Mouse (Mus musculus): ENCODE measurements around the gene Sult2b1.

Gene Sult2b1

DNA sequence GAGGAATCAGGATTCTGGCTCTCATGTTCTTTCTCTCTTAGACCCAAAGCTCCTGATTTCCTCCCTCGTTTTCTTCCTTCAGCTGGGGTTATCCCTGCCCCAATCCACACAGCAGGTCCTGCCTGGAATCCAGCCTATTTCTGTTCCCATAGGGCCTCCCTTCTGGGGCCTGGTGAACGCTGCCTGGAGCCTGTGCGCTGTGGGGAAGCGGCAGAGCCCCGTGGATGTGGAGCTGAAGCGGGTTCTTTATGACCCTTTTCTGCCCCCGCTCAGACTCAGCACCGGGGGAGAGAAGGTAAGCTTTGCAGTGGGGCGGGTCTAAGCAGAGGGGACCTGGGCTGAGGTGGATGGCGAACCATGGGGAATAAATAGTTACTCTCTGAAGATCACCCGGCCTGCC is 83.4 kb downstream of the Sult2b1 start:
- CTCF ChIA-PET, result interaction anchor here (1.2 kb wide), 1 partner anchor 19 kb away, joined by 3 read pairs; no protein-coding TSS in a partner anchor

DNA sequence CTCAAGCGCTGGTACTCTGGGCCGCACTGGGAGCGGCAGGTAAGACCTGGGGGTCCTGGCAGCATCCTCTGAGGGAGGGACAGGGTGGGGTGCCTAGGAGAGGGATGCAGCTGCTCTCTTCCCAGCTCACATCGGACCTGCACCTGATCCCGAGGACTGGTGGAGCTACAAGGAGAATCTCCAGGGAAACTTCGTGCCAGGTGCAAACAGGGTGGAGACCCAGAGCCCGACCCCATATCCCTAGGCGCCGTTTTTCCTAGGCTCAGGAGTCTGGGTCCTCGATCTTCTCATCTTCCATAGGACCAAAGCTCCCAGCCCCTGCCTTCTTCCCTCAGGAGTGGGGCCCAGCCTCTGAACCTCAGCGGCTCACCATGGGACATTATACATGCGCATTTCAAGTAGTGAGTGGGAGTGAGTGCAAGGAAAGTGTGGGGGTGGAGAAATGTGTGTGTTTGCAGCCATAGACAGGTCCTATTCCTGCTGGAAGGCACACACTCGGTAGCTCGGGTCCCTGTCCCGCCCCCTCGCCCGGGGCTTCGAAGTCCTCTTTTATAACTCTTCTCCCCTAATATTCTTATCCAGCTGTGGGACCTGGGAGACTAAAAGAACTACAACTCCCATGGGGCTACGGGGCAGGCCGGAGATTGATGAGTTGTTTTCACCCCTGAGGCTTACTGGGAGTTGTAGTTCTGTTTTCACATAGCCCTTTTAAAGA is 84.0 kb downstream of the Sult2b1 start:
- CTCF ChIA-PET, result interaction anchor here (0.8 to 1.2 kb wide), 2 partner anchors 18 to 251 kb away, joined by 3 read pairs; no protein-coding TSS in a partner anchor

DNA sequence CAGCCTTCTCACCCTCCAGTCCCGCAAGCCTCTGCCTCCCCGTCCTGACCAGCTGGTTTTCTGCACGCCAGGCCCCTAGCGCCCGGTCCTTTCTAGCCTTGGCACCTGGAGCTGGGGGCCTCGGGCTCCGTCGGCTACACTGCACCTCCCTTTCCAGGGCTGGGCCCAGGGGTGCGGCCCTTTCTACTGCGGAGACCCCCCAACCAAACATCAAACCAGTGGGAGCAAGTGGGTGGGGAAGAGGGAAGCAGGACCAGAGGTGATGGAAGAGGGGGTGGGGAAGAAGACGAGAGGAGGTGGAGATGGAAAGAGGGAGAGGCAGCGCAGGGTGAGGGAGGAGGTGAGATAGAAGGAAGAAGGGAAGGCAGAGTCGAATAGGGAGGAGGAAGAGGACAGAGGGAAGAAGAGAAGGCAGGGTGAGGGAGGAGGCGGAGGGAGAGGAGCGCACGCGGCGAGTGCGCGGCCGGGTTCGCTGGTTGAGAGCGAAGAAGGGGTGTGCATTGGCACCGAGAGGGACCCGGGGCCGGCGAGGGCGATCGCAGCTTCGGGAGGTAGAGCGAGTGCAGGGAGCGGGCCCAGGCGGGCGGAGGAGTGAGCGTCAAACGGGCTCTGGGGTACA is 84.8 kb downstream of the Sult2b1 start, which contains the start of gene Car11:
Car11 (plus strand) TSS at position 321 of the 619 bp plus-strand sequence.
- CTCF ChIA-PET, result interaction anchor here (0.8 kb wide), 1 partner anchor 250 kb away, joined by 3 read pairs; no protein-coding TSS in a partner anchor

DNA sequence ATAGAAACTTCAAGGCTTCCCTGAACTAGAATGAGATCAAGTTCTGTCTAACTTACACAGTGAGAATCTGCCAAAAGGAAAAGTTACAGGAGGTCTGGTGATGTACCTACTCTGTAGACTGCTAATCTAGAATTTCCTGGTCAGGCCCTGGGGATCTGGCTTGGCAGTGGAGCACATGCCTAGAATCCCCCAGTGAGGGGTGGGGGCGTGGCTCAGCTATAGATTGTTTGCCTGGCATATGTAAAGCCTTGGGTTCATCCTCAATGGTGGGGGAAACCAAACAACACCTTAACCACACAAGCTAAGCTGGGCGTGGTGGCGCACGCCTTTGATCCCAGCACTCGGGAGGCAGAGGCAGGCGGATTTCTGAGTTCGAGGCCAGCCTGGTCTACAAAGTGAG is 86.6 kb downstream of the Sult2b1 start:
- CTCF ChIA-PET, result interaction anchor here (0.6 kb wide), 1 partner anchor 1387 kb away, joined by 3 read pairs; no protein-coding TSS in a partner anchor

DNA sequence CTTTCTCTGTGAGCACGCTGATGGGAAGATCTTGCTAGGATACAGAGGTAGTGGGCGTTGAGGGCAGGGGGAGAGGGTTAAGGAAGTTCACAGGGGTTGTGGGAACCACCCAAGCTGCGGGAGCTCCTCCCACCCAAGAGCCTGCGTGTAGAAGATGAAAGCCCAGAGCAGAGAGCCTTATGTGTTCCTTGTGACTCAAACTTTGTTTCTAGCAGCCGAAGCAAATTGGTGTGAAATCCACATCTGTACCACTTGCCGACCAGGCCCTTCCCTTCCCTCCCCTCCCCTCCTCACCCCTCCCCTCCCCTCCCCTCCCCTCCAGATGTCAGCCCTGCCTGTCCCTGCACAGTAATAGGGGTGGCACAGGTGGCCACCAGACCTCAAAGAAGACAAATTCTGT is 89.4 kb downstream of the Sult2b1 start:
- CTCF ChIA-PET, result no interaction called here

DNA sequence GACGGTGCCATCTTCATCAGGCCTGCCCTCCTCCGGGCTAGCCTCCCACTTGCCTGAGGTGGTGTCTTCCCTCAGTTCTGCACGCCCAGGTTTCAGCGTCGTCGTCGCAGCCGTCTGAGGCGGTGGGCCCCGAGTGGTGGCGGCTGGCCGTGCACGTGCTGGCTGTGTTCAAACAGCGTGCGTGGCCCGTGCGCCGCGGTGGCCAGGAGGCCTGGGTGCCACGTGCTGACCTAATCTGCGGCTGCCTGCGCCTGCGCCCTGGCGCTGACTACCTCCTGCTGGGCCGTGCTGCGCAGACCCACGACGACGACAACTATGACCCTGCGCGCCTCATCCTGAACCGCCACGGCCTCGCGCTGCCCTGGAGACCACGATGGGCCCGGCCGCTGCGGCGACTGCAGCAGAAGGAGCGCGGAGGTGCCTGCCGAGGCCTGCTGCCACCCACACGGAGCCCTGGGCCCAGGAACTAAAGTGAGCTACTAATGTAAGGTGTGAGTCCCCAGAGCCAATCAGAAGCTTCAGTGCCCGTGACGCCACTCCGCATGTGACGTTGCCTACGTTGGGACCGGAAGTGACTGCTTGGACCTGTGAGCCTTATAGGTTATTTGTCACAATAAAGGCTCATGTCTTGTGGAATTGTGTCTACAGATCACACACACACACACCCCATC is 90.4 kb downstream of the Sult2b1 start, which contains the start of gene Sec1:
Sec1 (minus strand) TSS at position 482 of the 671 bp plus-strand sequence.
- CTCF ChIA-PET, result no interaction called here

DNA sequence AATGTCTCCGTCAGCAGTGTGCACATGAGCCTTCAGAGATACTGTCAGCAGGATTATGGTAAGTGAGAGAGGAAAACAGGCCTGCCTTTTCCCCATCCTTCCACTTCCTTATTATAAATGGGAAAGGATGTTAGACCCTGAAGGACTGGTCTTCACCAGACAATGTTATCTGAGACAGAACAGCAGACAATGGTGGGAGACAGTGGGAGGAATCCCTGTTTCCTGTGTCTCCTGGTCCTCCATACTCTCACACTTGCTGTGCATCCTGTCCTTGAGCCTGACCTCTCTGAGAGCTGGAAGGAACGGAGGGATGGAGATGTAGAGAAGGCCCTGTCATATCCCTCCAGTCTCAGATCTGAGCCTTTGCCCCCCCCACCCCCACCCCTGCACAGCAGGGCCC is 92.1 kb downstream of the Sult2b1 start:
- CTCF ChIA-PET, result no interaction called here

DNA sequence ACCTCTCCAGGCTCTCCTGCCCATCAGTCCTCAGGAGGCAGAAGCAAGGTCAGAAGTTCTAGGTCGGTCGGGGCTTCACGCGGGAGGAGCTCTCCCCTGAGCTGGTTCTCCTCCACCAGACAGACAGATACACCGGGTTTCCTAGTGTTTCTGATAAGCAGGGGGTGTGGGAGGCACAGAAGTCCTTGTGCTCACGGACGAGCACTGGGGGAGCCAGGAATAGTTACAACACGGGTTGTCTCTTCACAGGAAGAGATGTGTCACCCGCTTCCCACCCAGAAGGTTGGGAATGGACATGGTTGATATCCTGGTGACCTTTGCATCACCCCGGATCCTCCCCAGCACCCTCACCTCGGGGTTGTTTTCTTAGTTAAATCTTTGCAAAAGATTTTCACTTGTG is 94.7 kb downstream of the Sult2b1 start:
- CTCF ChIA-PET, result no interaction called here

DNA sequence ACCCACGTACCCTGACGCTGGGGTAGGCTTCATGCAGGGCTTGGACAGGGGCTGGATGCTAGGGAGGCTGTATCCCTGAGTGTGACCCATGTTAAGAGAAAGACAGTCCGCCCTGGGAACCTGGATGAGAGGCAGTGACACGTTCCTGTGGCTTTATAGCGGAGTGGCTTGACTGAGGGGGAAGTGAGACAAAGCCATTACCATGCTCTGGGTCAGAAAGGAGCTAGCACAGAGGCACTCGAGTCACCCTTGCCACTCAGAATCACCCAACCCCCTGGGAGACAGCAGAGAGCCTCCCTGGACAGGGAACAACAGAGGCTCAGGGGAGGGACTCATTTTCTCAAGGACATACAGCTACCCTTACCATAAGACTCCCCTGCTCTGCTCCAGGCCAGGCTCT is 95.4 kb downstream of the Sult2b1 start:
- CTCF ChIA-PET, result no interaction called here

DNA sequence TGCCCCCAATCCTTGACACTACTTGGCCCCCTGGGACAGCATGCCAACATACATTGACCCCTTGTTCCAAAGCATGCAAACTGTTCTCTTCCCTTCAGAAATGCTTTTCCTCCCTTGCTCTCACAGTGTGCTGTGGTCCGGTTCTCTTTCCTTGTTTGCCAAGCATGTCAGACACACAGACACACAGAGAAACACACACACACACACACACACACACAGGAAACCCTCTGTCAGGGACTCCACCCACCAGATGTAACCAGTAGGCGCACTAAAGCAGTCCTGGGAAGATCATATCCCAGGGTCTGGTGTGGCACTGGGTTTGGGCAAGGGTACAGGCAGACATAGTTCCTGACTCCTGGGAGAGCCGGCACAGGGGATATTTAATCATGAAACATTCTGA is 97.6 kb downstream of the Sult2b1 start:
- CTCF ChIA-PET, result no interaction called here

DNA sequence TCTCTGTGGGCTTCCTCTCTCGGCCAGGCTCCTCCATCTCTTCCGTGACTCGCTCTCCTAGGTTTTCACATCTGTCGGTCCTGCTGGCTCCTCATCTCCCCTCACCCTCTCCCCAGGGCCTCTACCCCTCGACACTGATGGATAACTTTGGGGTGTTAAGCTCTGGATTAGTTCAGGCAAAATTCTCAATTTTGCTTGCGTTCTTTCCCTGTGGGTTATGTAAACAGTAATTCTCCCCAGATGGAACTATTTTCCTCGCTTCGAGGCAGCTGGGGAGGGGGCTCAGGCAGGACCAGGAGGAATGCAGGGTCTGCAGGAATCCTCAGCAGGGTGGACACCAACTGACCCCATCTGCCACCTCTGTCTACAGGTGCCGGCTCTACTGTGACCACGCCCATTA is 98.7 kb downstream of the Sult2b1 start:
- CTCF ChIA-PET, result no interaction called here

DNA sequence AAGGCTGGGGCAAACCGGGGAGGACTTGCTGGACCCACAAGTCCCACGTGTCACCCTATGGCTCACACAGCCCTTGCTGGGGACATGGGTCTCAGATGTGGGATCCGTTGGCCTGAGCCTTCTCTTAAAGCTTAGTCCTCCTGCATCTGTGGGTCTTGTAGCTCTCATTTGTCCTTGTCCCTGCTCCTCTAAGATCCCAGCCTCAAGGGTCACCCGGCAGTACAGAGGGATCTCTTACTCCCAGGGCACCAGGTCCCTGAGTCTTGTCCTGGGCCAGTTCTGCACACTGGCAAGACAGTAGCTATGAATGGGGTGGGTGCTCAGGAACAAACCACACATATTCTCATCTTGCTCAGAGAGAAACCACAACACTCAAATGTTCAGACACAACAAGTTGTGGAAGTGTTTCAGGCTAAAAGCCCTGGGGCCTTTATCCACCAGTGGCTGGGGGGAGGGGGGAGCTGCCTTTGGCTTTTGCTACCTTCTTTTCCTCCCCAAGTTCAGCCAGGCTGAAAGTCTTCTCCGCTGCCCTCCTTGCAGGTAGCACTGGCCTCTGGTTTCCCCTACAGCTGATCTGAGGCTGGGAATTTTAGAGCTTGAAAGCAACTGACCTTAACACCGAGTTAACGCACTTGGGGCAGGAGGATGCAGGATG is 100.9 kb downstream of the Sult2b1 start, which contains the start of gene Ntn5:
Ntn5 (plus strand) TSS at position 627 of the 655 bp plus-strand sequence.
- CTCF ChIA-PET, result interaction anchor here (0.6 to 1.2 kb wide), 2 partner anchors 21 to 922 kb away, joined by 3 to 4 read pairs; partner anchors contain the start of gene Dbp

DNA sequence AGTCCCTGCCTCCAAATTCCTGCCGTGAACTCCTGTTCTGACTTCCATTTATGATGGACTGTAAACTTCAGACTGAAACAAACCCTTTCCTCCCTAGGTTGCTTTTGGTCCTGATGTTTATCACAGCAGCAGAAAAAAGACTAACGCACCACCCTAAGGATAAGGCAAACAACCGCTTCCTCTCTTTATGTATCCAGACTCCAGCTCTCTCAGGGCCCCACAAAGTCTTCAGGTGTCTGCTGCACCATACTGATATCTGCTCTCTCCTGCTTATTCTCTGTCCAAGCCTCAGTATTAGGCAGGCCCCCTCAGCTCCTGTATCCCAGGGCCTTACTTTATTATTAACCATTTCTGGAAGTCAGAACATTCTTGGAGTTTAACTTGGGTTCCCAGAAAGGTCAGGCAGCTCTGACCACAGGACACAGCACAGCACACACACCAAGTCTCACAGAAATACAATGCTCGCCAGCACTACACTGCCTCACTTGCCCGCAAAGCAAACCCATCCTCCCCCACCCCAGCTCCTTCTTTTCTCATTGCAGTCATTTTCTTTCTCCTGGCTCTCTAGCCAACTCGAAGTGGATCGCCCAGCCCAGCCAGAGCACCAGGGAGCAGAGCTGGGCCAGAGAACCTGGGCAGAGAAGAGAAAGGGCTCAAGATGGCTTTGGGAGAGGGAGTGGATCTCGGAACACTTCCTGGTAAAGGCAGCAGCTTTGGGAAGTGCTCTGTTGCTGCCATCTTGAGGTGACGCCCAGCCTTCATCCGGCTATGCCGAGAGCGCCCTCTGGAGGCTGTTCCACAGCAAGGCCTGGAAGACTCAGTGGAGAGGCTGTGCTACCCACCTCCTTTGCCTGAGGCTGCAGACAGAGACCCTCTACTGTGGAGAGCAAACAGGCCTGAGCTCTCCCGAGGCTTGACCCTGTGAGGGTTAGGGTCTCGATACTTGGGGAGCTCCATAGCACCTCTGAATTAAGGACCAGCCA is 102.0 kb downstream of the Sult2b1 start:
- CTCF ChIA-PET, result interaction anchor here (0.6 to 1.2 kb wide), 3 partner anchors 18 to 128 kb away, joined by 3 to 7 read pairs (median 4); partner anchors contain the start of gene Dbp

DNA sequence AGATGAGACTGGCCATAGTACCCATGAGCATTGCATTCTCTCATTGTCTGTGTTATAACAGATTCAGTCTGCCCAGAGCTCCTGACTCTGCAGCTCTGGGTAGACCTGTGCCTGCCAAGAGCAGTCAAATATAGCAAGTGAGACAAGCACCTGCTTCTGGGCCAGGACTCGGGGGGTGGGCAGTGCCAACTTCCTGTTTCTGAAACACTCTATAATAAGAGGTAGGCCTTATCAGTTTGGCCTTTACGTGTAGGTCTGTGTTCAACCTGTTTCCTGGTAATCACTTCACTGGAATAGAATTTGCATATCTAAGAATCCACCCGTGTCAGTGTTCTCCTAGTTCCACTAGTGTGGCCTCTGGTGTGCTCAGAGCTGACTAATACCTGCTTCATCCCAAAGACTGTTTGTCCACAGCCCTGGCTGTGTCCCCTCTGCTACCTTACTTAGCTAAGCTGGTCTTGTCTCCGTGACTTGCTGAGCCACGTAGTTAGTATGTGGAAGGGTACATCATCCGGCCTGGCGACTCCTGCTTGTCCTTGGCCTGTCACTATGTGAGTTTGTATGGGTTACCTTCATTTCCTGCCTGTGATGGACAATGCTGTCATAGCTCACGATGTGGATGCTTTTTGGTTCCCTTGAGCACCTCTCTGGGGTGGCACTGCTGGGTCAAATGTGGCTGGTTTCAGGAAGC is 103.3 kb downstream of the Sult2b1 start:
- CTCF ChIA-PET, result interaction anchor here (0.9 kb wide), 1 partner anchor 15 kb away, joined by 3 read pairs; the partner anchor contains the start of gene Fut2

Data from spleen, embryonic (tissue).